Mouse (Mus musculus) testis, adult 2 months (tissue): Measurements from ENCODE around the gene Acox3.

Source experiments
- CTCF ChIP-seq: fragments of 200-500 bp; IDR thresholded peaks from 2 replicates; pipeline ENCODE4 v1.5.1; 2012; ENCODE audit warnings: low read depth, mild to moderate bottlenecking, inconsistent platforms, low read length, moderate library complexity; ENCODE audit not compliant: control insufficient read depth, insufficient read depth, insufficient replicate concordance
- POLR2A ChIP-seq: fragments of 200-500 bp; IDR thresholded peaks from 2 replicates; pipeline ENCODE4 v1.6.1; 2012; ENCODE audit warnings: low read depth, mild to moderate bottlenecking, inconsistent platforms, low read length, moderate library complexity; ENCODE audit not compliant: control insufficient read depth

- TF ChIP-seq POLR2A (no peak), CTCF (no peak)
Measured at GRCm38 (mm10) chr5:35606800-35607199, 24.0 kb downstream of the Acox3 start.
